Mouse (Mus musculus): Measurements from ENCODE around the gene Vti1a.

GRCm38 (mm10) chr19:55595945-55596649, 280.0 kb downstream of the Vti1a start:
- TF ChIP-seq CTCF (IDR thresholded peaks at IDR 0.05; ENCODE audit: low read depth) (no peak), EP300 (IDR thresholded peaks at IDR 0.05; ENCODE audit: low read depth) (no peak)
